Mouse (Mus musculus) adrenal gland, postnatal 36 days (tissue): ENCODE measurements at regions not wholly inside any gene's neighbourhood (a gene's known extent, or its start where the extent isn't known, plus 50 kb on each side); places are given as distances from the start of the nearest gene placed in this dataset.
"Not testable (repeated sequence)": the region's sequence is repeated elsewhere in the genome, so short reads cannot be mapped to it uniquely, and the experiment has no call there.

Experiments used
- DNase-seq, 2 experiments: peaks; one replicate each; pipeline ENCODE4 v3.0.0; 2021; ENCODE audit warnings: mixed read lengths in 1 of 2

DNA sequence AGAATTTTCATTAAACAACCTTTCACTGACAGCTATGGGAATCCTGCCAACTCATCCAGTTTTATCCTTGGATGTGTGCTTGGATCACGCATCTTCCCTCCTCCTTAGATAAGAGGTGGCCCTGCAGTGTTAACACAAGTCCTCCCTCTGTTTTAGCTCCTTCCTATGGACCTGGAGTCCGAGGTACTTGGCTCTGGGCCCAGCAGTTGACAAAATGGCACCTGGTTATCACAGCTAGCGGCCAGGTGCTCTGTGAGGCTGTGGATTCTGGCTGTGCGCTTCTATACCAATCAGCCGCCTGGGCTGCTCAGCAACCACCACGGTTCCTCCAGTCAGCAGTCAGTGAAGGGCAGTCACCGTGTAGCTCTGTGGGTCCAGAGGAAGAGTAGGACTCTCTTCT is 157.4 kb downstream of the Prdm2 start:
- no peak for DNase-seq

- DNase-seq = no peak
These were observed 159.8 kb downstream of the Prdm2 start for GRCm38 (mm10) chr4:143053029-143053428.

DNA sequence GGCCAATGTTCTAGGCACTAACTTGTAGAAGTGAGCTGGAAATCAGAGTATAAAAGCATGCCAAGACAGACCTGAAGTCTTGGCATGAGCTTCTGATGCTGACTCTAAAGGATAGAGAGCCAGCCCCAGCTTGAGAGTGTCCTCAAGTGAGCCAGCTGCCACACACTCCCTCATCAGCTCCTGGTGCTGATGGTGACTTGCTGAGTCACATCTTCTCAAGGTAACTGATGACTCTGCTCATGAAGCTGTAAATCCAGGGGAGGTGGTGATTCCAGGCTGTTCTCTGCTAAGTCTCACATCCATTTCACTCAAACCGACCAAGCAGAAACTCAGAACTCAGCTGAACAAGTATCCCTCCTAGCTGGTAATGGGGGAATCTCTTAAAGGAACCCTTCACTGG is 161.6 kb downstream of the Prdm2 start:
- DNase-seq = peak in 1 of 2 experiments; percentile 36

DNA sequence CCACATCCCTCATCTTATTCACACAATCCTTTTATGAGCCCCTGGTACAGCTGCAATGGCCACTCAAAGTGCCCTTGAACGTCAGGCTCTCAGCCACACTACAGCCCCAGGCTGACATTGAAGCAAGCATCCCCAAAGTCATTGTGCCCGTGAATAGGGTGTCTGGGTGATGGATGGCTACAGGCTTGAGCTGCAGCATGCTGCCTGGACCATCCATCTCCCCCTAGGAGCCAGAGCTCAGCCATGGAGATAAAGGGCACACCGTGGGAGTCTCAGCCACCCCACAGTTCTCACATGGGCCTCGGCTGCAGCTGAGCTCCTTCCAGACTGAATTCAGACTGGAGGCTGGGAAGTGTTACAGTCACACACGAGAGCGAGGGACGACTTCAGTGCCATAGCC is 167.6 kb downstream of the Prdm2 start:
- DNase-seq = no peak

GRCm38 (mm10) chr4:143042806-143043205 is 170.0 kb downstream of the Prdm2 start:
- DNase-seq = no peak

- DNase-seq = no peak
These were observed 174.2 kb downstream of the Prdm2 start for GRCm38 (mm10) chr4:143038626-143039025.

- no peak for DNase-seq
These were observed 176.1 kb downstream of the Prdm2 start for GRCm38 (mm10) chr4:143036704-143037103.

GRCm38 (mm10) chr4:143035089-143035488 is 177.7 kb downstream of the Prdm2 start:
- not testable (repeated sequence) for DNase-seq

GRCm38 (mm10) chr4:143034324-143034723 is 178.5 kb downstream of the Prdm2 start:
- not testable (repeated sequence) for DNase-seq

- DNase-seq = peak in 1 of 2 experiments; percentile 28
These were observed 183.0 kb downstream of the Prdm2 start for GRCm38 (mm10) chr4:143029813-143030212.

DNA sequence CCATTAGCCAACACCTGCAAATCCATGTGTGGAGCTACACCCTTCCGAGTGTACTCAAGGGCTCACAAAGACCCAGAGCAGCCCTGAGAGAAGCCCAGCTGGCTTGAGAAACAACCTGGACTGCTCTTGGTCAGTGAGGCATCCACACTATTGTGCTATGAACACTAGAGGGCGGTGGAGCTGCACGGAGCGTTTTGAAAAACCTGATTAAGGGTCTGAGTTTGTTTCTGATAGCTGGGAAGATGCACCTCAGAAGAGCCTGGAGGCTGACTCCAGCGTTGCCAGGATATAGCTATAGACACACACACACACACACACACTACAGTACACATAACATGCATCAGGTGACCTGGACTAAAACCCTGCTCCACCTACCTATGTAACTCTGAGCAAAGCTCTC is 185.5 kb downstream of the Prdm2 start:
- peak; percentile 63 to 76 for DNase-seq

DNA sequence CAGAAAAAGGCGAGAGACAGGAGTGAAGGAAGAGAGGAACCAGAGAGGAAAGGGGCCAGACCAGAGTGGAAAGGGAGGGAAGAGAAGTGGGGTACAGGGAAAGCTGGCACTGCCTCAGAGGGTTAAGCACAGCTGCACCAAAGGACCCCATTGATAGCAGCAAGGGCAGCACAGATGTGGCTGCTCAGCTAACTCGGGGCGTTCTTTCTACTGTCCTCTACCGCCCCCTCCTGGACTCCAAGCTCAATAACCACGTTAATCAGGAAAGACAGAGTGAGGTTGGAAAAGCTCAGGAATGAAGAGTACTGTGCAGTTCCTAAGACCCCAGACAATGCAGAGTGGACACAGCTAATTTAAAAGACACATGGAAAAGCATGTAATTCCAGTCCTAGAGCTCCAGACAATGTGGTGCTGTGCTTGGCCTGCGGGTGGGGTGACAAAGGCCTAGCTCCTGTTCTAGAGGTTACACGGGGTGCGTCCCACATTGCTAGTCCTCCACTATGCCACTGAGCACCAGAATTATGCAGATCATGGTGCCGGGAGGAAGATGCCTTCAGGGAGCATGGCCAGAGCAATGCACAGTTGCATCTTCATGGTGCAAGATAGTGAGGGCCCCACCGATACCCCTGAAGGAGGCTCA is 191.4 kb downstream of the Prdm2 start:
- peak; percentile 57 to 78 for DNase-seq

- no peak for DNase-seq
These were observed 192.1 kb downstream of the Prdm2 start for GRCm38 (mm10) chr4:143020658-143021057.

DNA sequence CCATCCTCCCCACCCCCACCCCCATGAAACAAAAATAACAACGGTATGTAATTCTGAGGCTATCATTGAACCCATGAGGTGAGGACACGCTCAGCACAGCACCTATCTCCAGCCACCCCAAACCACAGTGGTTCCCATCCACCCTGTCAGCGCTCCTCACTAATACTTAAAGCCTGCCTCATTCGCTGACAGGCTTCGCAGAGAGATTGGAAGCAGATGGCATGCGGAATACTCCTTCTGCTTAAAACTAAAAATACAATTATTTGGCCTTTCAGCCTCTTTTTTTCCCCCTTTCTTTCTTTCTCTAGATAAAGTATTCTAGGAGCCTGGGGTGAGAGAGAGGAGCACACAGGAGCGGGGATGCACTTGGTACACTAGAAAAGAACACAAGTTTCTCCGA is 199.9 kb downstream of the Prdm2 start:
- no peak for DNase-seq

- no peak for DNase-seq
These were observed 210.8 kb downstream of the Prdm2 start for GRCm38 (mm10) chr4:143001961-143002360.

- DNase-seq = no peak
These were observed 211.3 kb downstream of the Prdm2 start for GRCm38 (mm10) chr4:143001486-143001885.

DNA sequence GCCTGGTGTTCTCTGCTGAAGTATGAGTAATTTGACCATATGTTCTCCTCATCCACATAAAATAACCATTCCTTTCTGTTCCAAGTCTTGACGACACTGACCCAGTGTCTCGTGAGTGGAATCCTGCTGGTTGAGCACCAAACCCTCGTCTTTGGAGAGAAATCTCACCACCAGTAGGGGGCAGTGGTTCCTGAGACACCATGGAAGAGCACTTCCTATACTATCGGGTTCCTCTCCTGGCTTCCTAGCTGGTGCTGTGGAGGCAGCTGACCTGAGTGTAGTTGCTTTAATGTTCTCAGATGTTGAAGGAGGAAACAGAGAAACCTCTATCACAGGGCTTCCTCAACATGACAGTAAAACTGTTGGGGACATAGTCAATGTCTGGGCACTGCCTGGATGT is 216.4 kb downstream of the Prdm2 start:
- DNase-seq = no peak

- no peak for DNase-seq
These were observed 221.4 kb downstream of the Prdm2 start for GRCm38 (mm10) chr4:142991401-142991800.

GRCm38 (mm10) chr4:142989175-142989574 is 223.6 kb downstream of the Prdm2 start:
- DNase-seq = no peak

GRCm38 (mm10) chr4:142983295-142983624 is 229.5 kb downstream of the Prdm2 start:
- DNase-seq = no peak

DNA sequence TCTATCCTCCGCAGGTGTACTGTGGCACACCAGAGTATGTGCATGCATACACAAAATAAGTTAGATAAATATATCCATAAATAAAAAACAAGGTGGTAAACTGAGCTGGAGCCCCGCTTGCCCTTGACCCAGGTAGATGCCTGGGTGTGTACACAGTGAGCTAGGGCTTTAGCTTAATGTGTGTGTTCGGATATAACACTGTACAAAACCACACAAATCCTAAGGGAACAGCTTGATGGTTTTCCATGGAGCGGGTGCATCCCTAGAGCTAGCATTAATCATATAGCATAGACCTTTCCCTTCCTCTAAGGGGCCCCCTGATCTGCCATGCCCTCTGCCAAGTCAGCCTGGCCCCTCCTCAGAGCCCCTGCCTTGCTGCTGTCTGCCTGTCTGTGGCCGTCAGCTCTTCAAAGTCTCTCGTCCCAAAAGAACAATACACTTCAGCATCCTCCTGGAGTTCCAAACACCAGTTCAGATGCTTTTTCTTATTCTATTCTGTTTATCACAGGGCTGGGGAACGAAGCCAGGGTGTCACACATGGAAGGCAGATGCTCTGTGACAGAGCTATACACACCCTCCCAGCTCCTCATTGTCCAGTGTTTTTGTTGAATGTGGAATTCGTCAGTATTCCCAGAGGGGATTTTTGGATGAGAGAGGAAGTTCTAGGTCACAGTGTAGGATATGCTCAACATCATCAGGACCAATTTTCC is 230.1 kb downstream of the Prdm2 start:
- no peak for DNase-seq

DNA sequence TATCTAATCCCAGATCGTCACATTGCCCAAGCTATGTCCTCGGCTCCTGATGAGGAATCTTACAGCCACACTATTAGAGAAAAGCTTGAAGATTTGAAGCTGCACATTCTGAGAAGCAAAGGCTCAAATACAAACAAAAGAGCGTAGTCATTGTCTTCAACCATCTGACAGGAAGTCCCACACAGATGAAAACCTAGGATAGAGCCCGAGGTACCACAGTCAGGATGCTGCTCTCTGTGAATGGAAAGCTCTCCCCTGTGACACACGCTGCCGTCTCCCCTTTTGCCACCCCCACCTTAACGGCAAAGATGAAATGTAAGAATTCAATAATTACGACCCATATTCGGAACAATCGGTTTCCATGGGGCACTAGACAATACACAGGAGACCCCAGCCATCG is 237.2 kb downstream of the Prdm2 start:
- no peak for DNase-seq

DNA sequence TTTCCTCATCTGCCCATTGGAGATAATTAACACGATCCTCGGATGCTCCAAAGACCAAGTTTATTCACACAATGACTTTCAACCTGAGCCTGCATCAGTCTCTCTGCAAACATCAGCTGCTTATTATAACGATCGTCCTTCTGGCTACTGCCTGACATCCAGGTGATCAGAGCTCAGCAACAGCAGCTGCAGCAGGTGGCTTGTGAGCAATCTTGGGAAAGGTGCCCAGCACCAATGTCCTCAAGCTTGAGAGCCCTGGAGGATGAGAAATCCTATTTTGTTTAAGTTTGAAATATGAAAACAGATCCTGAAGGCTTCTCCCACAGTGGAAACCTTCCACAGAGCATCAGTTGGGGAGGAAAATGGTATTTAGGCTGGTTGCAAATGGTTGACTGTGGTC is 242.8 kb downstream of the Prdm2 start:
- DNase-seq = no peak

DNA sequence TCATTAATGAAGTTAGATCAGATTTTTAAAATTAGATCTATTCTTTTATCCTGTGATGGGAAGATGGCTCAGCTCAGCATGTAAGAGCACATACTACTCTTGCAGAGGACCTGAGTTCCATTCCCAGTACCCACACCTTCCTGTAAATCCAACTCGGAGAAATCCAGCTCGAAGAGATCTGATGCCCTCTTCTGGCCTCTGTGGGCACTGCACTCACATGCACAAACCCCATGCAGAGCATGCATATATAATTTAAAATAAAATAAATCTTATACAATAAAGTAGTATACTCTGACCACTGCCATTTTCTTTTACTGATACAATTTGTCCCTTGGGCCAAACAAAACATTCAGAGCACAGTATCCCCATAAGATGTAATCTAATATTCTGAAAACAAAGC is 245.2 kb downstream of the Prdm2 start:
- no peak for DNase-seq
